Comparison of ENCODE assay signal across 13 mouse cellular contexts in the genomic region with DNA sequence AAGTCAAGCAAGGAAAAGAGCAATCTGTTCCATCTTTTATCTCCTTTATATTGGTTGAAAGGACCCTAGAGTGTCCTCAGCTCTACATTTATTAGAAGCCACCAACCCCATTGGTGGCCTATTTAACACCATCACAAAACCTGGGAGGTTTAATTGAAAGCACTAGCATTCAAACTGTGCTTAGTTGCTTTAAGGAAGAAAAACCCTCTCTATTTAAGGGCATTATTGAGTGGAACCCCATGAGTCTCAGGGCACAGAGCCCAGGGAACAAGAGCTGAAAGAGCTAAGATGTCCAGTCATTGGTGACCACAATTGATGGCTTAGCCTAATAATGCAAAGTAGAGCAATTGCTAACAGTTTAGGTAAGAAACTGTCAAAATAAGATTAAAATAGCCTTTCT.
"Had no signal": no experiment of that assay in that cellular context is flagged by ENCODE, and none has a peak within 500 bp of the region (broad histone marks: within the 10 kb centered on the region; RNA-seq: fewer than 3 reads in every experiment).

No protein-coding gene starts in this region.

- H3K36me3 ChIP-seq: kidney, embryonic 15.5 days; limb, embryonic 15.5 days; liver, embryonic 12.5 days; midbrain, embryonic 12.5 days; neural tube, embryonic 15.5 days had no signal

- H3K9me3 ChIP-seq: kidney, embryonic 15.5 days; limb, embryonic 15.5 days; liver, embryonic 12.5 days; midbrain, embryonic 12.5 days; neural tube, embryonic 15.5 days had no signal

- ATAC-seq: liver, embryonic 12.5 days; midbrain, embryonic 16.5 days had no signal

- H3K9ac ChIP-seq: kidney, embryonic 15.5 days; limb, embryonic 15.5 days; liver, embryonic 12.5 days; lung, embryonic 14.5 days; midbrain, embryonic 12.5 days; neural tube, embryonic 15.5 days had no signal

- H3K27me3 ChIP-seq: kidney, embryonic 15.5 days; limb, embryonic 15.5 days; liver, embryonic 12.5 days; midbrain, embryonic 12.5 days; neural tube, embryonic 15.5 days had no signal

- DNase-seq: kidney, postnatal 14 days; lung, embryonic 14.5 days; lung, postnatal 10 days; lung, postnatal 4 days; thymus, adult 18-20 months; thymus, postnatal 14 days had no signal

- H3K4me2 ChIP-seq: kidney, embryonic 15.5 days; limb, embryonic 15.5 days; liver, embryonic 12.5 days; lung, embryonic 14.5 days; midbrain, embryonic 12.5 days; neural tube, embryonic 15.5 days had no signal

- H3K27ac ChIP-seq: kidney, embryonic 15.5 days; left cerebral cortex, adult 2 months; limb, embryonic 15.5 days; liver, embryonic 12.5 days; midbrain, embryonic 12.5 days; neural tube, embryonic 15.5 days had no signal

- H3K4me1 ChIP-seq: kidney, embryonic 15.5 days; limb, embryonic 15.5 days; liver, embryonic 12.5 days; midbrain, embryonic 12.5 days; neural tube, embryonic 15.5 days had no signal

- H3K4me3 ChIP-seq: kidney, embryonic 15.5 days; left cerebral cortex, adult 2 months; limb, embryonic 15.5 days; liver, embryonic 12.5 days; midbrain, embryonic 12.5 days; neural tube, embryonic 15.5 days had no signal
